Mouse (Mus musculus) left cerebral cortex, postnatal 14 days (tissue): Measurements from ENCODE around the gene Dhx57. TPM values are rescaled to one million over a fixed set of nuclear protein-coding genes. Genes with fewer than 3 reads are reported as not detected.
A peak's percentile ranks its signal among the peaks of the same experiment; 100 is the strongest.
"Not testable (repeated sequence)": the region's sequence is repeated elsewhere in the genome, so short reads cannot be mapped to it uniquely, and the experiment has no call there.

ENCODE experiments used
- DNase-seq, 2 experiments: peaks; one replicate each; pipeline ENCODE4 v3.0.0; 2021 to 2022; ENCODE audit warnings: low spot score in 2 of 2, mixed read lengths in 1 of 2
- intact Hi-C: fragments of 180-260 bp; cut with DNase I; formaldehyde crosslinking; loops from one replicate; pipeline ENCODE4 v1.15.1; 2025
- total RNA-seq, 2 experiments: library from RNA; stranded (reverse); gene quantifications; 2 replicates each; pipeline ENCODE4 v1.2.3; 2021

The Dhx57 gene
- total RNA-seq, 2 experiments from 2014 or later = 47.8 to 53.9 TPM

DNA sequence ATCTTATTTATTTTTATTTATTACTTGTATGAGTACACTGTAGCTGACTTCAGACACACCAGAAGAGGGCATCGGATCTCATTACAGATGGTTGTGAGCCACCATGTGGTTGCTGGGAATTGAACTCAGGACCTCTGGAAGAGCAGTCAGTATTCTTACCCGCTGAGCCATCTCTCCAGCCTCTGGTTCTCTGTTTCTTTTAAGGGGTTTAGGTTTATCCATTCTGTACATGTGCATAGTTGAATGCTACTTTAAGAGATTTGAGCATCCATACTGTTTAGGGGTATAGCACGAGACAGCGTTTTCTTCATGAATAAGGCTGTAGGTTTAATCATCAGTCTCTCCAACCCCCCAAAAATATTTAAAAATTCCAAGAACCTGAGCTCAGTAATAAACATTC is 76.3 kb downstream of the Dhx57 start:
- DNase-seq, intact Hi-C loops: not testable (repeated sequence)

DNA sequence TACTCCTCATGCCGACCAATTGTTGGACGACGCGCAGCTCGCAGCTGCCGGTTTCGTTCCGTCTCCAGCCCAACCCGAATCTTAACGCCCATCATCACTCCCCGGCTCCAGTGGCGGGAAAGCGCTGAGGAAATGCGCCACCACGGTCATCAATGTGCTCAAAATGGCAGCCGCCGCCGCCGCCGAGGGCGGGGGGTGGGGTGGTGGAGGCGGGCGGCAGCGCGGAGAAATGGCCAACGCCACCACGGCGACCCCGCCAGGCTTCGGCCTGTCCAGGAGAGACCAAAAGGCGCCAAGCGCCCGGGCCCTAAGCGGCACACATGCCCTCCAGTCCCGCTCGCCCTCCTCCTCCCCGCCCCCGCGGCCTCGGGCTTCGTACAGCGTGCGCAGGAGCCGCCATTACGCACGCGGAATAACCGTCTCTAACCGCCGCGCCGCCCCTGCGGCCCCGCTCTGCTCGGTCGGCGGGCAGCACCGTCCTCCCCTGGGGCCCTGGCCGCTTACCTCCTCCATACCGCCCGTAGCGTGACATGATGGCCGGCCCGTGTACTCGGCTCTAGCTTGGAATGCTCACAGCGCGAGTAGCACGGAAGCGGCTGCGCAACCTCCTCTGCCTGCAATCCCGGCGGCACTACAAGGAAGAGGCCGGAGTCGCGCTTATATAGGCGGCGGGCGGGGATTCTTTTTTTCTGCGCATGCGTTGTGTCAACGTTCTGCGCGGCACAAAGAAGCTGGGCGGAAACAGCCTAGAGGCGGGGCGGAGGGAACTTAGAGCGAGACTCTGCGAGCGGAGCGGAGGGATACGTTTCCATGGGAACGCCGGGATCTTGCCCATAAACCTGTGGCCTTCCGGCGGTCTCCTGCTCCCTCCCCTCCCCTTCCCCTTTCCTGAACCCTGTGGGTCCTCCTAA is 83.3 kb downstream of the Dhx57 start, which contains the start of the genes Srsf7 and Ttc39d:
Gene Srsf7, minus strand, starts transcription at position 637 of the 911 bp plus-strand sequence.
Gene Ttc39d, plus strand, starts transcription at position 790 of the 911 bp plus-strand sequence.
- DNase-seq = peak; percentile 99
- intact Hi-C loops = loop anchor here (2.0 kb wide), 1 partner anchor 18 kb away; the partner anchor contains the start of gene Gemin6

DNA sequence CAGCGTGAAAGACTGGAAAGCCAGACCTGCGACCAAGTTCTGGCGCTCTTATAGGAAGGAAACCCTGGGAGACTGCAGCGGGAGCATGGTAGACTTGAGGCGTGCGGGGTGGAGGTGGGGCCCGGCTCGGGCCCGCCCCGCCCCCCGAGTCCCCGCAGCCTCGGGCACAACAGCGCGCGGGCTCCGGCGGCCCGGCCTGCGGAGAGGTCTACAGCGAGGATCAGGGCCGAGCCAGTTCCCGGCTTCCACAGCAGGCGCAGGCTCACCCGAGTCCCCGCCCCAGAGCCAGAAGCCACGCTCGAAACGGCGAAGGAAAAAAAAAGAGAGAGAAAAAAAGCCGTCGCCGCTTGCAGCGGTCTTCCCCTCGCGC is 84.0 kb downstream of the Dhx57 start:
- DNase-seq = no peak
- intact Hi-C loops = loop anchor here (2.0 kb wide), 1 partner anchor 19 kb away; the partner anchor contains the start of gene Gemin6

DNA sequence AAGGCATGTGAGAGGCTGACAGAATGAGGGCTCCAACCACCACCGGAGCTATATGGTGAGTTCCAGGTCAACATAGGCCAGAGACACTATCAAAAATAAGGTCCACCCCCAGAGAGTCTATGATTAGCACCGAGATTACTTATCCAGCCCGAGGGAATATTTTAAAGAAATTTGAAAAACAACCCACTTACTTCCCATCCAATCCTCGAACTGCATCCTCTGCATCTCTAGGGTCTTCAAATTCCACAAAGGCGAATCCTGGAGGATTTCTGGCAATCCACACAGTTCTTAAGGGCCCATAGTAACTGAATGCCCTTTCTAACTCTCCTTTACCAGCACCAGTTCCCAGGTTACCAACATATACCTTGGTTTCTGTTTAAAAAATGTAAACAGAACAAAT is 84.6 kb downstream of the Dhx57 start:
- intact Hi-C loops = loop anchor here (2.0 kb wide), 1 partner anchor 19 kb away; the partner anchor contains the start of gene Gemin6
- DNase-seq = no peak

DNA sequence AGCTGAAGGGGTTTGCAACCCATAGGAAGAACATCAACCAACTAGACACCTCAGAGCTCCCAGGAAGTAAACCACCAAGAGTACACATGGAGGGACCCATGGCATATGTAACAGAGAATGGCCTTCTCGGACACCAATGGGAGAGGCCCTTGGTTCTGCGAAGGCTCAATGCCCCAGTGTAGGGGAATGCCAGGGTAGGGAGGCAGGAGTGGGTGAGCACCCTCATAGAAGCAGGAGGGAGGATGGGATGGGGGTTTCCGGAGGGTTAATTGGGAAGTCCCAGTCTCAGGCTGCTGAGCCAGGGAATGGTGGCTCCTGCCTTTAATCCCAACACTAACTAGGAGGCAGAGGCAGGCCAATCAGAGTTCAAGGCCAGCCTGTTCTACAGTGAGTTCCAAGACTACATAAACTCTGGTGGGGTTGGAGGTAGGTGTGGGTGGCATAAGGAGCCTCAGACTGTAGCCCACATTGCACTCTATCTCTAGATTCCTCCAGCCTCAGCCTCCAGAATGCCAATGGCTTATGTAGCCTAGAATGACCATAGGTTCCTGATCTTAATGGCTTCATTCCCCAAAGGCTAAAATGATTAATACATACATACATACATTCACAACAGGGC is 91.0 kb downstream of the Dhx57 start:
- no peak for DNase-seq
- intact Hi-C loops = loop anchor here (5.0 kb wide), 1 partner anchor 337 kb away; no protein-coding TSS in a partner anchor

DNA sequence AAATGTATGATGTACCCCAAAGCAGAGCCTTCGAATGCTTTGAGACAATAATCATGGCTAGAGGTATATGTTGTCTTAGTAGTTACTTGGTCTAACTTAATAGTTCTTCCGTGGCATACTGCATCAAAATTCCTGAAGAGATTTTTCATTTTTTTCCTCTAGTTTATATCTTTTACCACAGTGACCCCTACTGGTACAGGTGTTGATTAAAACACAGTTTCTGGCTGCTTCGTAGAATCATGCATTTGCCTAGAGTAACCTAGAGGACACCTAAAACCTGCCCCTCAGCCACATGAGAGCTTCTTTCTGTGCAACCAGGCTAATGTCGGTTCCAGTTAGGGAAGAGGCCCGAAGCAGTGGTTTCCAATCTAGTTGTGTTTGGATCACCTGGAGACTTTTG is 97.2 kb downstream of the Dhx57 start:
- intact Hi-C loops = no loop called here
- peak; percentile 30 to 51 for DNase-seq

Other genes with a start within 250 kb of the Dhx57 start
- gene Hnrnpll, start 228.1 kb downstream of the Dhx57 start, total RNA-seq = 10 to 100 TPM; 59.4 to 60.9 TPM
- 1 to 10 TPM; 2.1 to 2.5 TPM for gene Galm, start 163.0 kb downstream of the Dhx57 start, total RNA-seq
- 100 to 1,000 TPM in 1 of 2 experiments, 10 to 100 TPM in 1; 99.9 to 110 TPM for gene Srsf7, start 83.2 kb downstream of the Dhx57 start, total RNA-seq
- under 1 TPM; 0.29 to 0.32 TPM for gene Ttc39d, start 83.0 kb downstream of the Dhx57 start, total RNA-seq
- gene Gemin6, start 66.0 kb downstream of the Dhx57 start, total RNA-seq = 1 to 10 TPM; 4.6 to 4.9 TPM
- 10 to 100 TPM; 16.9 to 19.0 TPM for gene Morn2, start 273 bp downstream of the Dhx57 start, total RNA-seq
- gene Arhgef33, start 16.9 kb upstream of the Dhx57 start, total RNA-seq = 1 to 10 TPM; 2.7 to 2.9 TPM
- 1 to 10 TPM in 1 of 2 experiments, not detected in 1; 1.8 TPM for gene Gm10190, start 83.1 kb upstream of the Dhx57 start, total RNA-seq
- 10 to 100 TPM; 32.3 to 33.8 TPM for gene Sos1, start 190.0 kb upstream of the Dhx57 start, total RNA-seq